Mouse (Mus musculus): Measurements from ENCODE around the gene Oscp1.
"Not testable (repeated sequence)": the region's sequence is repeated elsewhere in the genome, so short reads cannot be mapped to it uniquely, and the experiment has no call there.

Oscp1 gene

DNA sequence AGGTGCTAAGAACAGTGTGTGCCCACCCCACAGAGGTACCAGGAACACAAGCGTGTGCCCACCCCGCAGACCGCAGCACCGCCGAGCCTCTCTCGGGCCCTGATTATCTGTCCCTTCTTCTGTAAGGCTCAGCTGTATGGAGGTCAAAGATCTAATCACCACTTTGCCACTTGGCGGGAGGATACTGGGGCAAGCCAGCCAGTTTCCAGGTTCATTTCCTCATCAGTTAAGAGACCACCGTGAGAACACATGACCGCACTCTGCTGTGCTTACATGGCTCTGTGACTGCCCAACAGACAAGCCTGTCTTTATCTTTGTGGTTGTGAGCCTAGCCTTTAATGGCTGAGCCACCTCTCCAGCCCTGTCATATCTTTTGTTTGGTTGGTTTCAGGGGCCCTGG is 24.7 kb downstream of the Oscp1 start:
- no peak for DNase-seq (ENCODE audit: low spot score)

DNA sequence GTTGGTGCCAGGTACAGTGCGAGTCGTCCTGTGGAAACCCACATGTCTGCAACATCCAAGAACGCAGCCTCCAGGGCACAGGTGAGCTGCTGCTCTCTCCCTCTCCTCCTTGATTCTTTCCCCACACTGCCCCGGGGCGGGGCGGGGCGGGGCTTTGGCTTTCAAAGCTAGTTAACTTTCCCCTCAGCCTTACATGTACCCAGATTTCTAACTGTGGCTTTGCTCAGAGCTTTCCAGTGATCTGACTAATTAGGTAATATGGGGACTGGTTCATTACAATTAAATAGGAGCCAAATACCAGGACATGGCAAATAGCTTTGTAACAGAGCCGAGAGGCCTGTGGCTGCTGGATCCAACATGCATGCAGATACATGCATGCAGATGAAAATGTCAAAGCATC is 26.0 kb downstream of the Oscp1 start:
- DNase-seq (ENCODE audit: low spot score), result no peak

DNA sequence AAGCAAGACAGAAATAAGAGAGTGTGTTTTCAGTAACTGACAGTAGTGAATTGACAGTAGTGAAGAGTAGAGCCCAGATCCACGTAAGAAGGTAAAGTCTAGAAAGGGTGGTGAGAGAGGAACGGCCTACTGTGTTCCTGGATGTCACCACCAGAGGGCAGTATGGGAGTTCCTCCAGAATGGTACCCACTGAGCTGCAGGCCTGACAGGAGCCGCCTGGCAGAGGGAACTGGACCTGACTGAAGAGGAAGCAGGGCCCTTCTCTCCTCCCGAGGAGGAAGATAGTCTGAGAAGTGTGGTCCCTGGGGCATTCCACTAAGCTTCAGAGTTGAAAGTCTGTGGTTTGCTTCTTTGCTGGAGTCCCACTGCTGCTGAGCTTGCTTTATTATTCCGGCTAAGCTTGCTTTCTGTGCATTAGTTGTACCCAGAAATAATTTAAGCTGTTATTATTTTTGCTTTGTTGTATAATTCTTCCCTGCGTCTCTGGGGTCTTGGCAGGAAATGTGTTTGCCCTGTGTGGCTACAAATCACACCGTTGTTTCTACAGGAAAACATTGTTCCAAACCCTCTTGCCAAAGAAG is 27.7 kb downstream of the Oscp1 start:
- peak; percentile 75 for DNase-seq (ENCODE audit: low spot score)

DNA sequence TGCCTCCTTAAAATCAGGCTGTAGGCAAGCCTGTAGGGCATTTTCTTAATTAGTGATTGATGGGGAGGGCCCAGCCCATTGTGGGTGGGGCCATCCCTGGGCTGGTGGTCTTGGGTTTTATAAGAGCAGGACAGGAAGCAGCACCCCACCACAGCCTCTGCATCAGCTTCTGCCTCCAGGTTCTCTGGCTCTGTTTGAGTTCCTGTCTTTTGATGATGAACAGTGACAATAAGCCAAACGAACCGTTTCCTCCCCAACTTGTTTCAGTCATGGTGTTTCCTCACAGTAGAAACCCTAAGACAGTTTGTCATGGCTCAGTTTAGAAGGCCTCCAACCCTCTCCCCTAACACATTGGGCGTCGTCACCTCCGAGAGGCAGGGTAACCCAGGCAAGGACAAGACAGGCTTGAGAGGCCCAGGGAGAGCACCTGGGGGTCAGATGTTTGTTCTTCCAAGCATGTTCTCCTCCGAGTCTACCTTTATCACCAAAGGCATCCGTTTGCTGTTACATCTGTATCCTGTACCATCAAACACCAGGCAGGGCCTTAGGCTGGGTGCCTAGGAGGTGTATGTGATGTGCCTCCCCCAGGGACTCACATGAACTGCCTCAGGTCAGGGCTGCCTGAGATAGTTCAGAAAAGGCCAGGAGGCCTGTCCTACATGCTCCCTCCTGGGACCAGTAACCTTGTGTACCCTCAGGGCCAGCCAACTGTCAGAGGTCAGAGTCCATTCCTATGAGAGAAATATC is 31.9 kb downstream of the Oscp1 start:
- no peak for DNase-seq (ENCODE audit: low spot score)

DNA sequence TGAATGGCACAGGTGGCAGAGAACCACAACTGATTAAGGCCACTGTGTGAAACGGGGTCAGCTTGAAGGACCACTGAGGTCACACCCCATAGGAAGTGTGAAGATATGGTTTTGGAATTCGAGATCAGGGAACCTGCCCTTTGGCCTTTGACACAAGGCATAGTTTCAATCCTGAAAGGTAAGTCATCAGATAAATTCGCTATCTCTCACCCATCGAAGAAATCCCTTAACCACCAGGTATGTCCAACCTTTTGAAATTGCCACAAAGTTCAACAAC is 32.4 kb downstream of the Oscp1 start:
- DNase-seq (ENCODE audit: low spot score), result no peak

DNA sequence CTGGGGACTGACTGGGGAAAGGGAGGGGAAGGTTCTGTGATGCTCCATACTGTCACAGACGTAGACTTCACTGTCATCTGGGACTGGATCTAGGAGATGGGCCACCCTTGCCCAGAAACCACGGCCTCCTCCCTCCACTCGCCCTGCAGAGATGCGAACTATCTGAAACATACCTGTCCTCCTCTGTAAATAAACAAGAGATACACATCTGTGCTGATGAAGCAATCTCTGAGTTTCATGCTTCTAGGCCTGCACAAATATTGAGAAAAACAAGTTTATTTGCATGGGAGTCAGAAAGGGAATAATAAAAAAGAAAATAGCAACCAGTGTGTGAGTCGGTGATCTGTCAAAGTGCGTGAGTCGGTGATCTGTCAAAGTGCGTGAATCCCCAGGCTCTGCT is 33.5 kb downstream of the Oscp1 start:
- DNase-seq (ENCODE audit: low spot score), result no peak

DNA sequence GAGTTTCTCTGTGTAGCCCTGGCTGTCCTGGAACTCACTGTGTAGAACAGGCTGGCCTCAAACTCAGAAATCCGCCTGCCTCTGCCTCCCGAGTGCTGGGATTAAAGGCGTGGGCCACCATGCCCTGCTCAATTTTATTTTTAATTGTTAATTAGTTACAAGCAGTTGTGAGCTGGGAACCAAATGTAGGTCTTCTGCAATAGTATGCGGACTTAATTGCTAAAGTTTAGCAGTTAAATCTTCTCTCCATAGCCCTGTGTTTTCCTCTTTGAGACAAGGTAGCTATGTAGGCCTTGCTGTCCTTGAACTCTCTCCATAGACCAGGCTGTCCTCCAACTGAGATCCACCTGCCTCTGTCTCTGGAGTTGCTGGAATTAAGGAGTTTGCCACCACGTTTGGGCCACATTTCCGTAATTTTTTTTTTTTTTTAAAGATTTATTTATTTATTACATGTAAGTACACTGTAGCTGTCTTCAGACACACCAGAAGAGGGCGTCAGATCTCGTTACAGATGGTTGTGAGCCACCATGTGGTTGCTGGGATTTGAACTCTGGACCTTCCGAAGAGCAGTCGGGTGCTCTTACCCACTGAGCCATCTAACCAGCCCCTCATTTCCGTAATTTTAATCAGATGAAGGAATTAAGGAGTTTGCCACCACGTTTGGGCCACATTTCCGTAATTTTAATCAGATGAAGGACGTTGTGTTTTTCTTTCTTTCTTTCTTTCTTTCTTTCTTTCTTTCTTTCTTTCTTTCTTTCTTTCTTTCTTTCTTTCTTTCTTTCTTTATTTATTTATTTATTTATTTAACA is 37.5 kb downstream of the Oscp1 start:
- not testable (repeated sequence) for DNase-seq (ENCODE audit: low spot score)

DNA sequence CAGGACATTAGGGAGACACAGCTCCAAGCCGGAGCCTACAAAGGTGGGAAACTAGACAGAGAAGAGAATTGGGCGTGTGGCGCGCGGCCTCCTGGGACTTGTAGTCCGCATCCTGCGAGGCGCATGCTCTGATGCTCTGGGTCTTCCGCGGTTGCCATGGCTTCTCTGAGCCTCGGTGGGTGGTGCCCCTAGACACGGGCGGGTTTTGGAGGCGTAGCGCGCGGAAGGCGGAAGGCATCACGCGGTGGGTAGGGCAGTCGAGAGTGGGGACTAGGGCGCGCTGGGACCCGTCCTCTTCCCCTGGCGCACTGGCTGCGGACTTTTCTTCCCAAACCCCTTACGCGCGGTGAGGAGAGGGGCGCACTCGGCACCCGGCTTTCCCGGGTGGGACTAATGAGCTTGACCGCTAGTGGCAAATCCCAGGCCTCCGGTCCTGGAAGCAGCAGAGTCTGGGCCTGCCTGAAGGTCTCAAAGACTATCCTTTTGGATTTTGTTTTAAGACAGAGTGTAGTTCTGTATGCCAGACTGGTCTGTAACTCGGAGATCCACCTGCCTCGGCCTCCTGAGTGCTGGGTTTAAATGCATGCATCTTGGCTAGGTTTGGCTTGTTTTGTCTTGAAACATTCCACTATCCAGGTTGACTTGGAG is 38.2 kb downstream of the Oscp1 start, which contains the start of gene Lsm10:
Lsm10 (plus strand) TSS at position 160 of the 648 bp plus-strand sequence.
- DNase-seq (ENCODE audit: low spot score), result peak; percentile 84

DNA sequence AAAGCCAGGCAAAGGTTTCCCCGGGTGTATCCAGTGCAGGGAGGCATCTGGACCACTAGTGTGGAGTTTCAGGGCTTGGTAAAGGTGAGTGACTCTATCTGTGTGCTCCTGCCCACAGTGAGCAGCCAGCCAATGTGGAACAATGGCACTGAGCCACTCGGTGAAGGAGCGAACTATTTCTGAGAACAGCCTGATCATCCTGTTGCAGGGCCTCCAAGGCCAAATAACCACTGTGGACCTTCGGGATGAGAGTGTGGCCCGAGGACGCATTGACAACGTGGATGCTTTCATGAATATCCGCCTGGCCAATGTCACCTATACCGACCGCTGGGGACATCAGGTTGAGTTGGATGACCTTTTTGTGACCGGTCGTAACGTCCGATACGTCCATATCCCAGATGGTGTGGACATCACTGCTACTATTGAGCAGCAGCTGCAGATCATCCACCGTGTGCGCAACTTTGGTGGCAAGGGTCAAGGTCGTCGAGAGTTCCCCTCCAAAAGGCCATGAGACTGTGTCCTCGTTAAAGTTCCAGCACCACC is 39.4 kb downstream of the Oscp1 start:
- DNase-seq (ENCODE audit: low spot score), result no peak

DNA sequence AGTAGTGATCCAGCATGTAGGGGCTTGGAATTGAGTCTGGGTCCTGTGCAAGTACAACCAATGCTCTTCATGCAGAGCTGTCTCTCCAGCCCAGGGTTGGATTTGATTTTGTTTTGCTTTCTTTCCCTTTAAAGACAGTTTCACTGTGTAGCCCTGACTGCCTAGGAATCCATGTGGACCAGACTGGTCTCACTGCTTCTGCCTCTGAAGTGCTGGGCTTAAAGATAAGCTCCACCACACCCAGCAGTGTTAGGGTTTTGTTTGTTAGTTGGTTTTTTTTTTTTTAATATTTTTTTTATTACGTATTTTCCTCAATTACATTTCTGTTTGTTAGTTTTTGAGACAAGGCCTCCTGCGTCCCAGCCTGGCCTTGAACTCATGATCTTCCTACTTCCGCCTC is 41.0 kb downstream of the Oscp1 start:
- no peak for DNase-seq (ENCODE audit: low spot score)

DNA sequence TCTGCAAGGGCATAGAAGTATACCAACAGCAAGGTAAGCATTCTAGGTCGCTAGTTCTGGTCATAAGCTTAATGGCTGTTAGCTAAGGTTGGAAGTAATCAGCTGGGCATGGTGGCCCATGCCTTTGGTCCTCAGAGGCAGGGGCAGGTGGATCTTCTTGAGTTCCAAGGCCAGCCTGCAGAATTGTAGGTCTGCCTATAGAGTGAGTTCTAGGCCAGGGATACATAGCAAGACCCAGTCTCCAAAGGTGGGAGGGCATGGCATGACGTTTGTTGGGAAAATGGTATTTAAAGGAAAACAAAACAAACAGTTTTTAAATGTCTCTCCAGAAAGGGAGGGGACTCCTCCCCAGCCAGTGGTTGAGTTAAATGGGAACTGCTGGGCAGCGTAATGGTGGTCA is 42.4 kb downstream of the Oscp1 start:
- no peak for DNase-seq (ENCODE audit: low spot score)

DNA sequence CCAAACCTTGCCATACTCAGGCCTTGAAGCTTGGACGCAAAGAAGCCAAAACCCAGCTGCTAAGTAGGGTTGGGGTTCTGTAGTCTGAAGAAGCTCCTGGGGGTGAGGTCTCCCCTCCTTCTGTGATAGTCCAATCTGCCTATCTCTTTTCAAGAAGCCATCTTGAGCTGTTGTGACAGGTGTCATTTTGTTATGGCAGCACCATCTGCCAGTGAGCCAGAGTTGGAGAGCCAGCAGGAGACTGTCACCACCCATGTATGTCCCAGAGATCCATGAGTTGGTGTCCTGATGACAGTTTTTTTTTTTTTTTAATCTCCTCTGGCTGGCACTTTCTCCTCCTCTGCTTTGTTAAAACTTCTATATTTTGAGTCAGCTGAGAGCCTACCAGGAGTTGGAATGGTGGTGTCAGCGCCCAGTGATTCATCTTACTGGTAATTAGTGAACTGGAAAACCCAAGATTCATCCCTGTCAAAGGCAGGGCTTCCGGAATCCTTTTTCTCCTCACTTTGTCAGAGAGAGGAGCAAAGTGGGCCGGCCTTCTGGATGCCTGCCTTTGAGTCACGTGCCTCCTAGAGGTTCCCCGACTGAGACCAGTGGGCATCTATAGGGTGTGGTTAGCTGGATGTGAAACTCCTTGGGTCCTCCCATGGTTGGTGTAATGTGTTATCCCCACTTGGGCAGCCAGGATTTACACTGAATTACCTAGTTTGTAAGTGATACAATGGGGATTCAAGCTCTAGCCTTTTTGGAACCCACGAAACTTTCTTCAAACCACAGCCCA is 43.9 kb downstream of the Oscp1 start:
- peak; percentile 40 for DNase-seq (ENCODE audit: low spot score)

DNA sequence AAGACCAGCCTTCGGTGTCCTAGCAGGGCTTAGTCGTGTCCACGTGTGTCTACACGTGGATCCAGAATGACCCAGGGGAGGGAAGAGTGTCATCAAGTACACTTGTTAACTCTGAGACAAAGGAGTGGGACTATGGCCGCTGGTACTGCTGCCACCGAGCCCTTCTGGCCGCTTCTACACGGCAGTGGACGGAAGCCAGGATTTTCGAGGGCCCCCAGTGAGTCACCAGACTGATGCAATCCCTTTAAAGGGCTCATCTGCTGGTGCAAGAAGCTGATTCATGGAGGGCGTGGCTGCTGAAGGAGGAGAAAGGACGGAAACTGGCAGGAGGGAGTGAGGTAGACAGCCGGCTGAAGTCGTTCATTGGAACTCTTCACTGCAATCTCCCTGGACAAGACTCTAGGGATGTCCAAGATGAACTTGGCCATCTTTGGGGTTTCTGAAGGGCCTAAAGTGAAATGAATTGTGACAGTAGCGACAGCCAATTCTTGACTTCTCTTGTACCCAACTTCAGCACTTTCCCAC is 44.8 kb downstream of the Oscp1 start:
- DNase-seq (ENCODE audit: low spot score), result peak; percentile 88

DNA sequence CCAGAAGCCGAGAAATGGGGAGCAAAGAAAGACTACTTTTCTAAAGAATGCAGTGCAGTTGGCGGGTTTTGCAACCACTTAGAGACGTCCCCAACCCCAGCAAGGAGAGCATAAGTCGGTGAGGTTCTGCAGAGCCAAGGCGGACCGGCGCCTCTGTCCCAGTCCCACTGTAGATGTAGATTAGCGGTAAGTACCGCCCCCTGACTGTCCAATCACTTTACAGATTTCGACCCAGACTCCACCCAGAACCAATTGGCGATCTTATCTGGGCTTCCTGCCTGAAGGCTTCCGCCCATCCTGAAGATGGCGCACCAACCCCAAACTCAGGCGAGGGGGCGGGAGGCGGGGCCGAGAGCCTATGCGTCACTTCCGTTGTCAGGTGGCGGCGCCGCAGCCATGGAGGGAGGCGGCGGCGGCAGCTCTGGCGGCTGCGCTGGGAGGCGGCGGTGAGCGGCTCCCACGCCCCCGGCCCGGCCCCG is 45.3 kb downstream of the Oscp1 start, which contains the start of gene Stk40:
Stk40 (plus strand) TSS at position 368 of the 479 bp plus-strand sequence.
- peak; percentile 90 for DNase-seq (ENCODE audit: low spot score)

DNA sequence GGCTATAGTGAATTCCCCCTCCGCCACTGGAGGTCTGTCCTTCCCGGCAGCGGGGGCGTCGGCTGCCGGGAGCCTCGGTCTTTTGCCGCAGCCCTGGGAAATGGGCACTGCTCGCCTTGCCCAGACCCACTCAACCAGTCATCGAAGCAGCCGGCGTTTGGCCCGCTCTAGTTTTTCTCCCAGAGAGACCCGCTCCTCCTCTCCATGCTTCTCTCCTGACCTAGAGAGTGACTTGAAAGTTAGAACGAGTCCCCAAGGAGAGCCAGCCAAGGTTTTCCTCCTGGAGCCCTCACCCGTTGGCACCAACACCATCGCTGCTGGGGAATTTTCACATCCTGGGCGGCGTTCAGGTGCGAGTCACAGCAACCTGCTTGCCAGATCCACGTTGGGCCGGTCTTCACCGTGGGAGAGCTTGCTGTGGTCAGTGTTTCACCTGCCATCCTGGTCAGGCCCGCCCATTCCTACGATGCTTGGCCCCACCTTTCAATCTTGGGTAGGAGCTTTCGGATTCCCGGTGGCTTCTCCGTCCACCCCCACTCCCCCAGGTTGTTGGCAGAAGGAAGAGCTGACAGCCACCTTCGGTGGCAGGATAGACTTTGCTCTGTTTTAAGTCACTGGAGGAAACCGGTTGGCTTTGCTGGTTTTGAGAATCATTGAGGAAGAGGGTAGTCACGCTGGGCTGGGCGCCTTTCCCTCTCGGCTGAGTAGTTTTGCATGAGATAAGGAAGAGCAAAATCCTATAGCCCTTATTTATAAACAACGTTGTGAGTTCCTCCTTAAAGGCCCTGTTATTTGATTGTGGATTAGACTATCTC is 46.1 kb downstream of the Oscp1 start:
- peak; percentile 34 for DNase-seq (ENCODE audit: low spot score)

DNA sequence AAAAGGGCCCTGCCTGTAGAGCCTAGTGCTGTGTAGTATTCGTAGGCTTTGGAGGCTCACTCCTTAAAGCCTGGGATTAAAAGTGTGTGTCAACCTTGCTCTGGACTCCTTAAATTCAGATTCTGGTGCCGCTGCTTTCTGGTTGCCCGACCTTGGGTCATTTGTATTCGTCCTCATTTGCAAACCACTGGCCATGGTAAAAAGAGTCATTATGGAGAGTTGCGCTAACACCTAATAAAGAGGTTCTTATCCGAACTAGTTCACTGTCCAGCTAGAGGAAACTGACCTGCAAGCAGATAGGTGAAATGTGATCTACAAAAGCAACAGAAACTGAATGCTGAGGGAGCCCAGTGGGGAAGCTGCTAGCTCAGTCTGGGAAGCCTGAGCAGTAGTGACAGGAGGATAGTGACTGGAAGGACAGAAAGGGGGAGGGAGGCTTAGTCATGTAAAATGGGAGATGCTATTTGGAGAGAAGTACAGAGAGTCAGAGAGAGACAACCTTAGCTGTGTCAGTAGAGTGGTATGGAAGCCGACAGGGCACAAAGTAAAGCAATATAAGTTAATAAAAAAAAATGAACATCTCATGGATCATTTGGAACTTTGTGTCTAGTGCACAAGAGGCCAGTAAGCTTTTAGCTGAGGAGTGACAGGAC is 46.9 kb downstream of the Oscp1 start:
- DNase-seq (ENCODE audit: low spot score), result no peak

DNA sequence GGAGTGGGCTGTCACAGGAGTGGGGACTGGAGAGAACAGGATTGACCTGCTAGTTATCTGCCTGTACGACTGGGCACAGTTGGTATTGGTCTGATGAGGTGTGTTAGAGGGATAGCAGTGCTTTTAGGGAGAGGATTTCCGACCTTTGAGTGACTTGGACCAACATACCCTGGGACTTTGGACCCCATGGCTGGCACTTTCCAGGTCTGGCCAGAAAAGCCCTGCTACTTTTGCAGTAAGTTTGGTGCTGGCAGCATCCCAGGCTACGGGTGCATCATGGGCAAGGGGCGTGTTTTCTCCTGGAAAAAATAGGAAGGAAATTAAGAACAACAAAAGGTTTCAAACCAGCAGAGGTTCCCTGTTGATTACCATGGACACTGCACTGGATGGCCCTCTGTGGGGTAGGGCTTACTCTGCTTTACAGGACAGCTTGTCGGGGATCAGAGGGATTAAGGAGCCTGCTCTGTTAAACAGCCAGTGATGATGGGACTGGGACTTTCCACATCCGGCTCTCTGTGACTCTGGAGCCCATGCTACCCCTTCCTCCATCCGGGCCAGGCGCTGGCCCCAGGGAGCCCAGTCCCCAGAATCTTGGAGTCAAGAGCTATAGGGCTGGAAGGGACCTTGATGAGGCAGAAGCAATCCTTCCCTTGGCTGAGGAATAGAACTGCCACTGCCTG is 49.8 kb downstream of the Oscp1 start:
- no peak for DNase-seq (ENCODE audit: low spot score)

DNA sequence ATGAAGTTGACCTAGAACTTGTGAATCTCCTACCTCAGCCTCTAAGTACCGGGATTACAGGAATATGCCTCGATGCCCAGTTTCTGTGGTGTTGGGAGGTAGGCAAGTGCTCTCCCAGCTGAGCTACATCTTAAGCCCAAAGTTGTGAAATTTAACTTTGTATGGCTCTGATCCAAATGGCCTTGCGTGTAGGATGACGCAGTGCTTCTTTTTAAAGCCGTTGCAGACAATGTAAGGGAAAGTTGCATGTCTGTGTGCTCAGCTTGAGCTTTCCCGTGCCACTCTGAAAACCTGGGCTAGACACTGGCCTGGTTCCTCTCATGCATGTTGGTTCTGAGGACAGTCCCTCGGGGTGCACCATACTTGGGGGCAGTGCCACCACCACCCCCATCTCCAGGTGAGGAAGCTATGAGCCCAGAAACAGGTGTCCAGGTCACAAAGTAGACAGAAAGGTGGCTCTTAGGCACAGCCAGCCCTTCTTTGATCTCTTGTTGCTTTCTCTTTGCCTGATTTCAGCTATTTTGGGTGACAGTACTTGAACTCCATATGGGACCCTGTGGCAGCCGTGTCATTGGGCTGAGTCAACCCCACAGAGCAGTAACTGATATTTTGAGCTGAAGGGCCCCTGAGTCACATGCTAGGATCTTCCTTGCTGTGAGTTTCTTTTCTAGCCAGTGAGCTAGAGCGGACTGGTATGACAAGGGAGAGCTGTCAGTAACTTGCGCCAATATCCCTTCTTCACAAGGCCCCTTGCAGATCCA is 51.4 kb downstream of the Oscp1 start:
- DNase-seq (ENCODE audit: low spot score), result no peak

Measured in urinary bladder, postnatal 25 days (tissue).